Mouse (Mus musculus) right cerebral cortex, postnatal 25 days (tissue): ENCODE measurements around the gene Tmprss7.
A peak's percentile ranks its signal among the peaks of the same experiment; 100 is the strongest.

Experiments used
- DNase-seq: peaks from one replicate; pipeline ENCODE4 v3.0.0; 2022

Gene Tmprss7

DNA sequence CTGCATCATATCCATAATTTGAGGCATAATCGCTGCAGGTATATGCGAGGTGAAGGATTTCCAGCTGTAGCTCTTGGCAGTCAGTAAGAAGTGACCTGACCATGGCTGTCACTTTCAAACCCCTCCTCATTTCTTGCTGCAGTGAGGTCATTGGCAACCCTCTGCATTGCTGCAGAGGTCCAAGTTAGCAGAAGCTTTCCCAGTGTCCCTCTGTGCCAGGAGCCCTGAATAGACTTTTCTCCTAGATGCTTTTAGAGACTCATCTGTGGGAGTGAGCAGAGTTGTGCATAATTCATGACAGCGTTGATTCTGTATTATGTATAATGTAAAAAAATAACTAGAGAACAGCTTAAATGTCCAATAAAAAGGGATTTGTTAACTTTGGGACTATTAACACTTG, 8.2 kb downstream of the Tmprss7 start:
- DNase-seq, result peak; percentile 20

DNA sequence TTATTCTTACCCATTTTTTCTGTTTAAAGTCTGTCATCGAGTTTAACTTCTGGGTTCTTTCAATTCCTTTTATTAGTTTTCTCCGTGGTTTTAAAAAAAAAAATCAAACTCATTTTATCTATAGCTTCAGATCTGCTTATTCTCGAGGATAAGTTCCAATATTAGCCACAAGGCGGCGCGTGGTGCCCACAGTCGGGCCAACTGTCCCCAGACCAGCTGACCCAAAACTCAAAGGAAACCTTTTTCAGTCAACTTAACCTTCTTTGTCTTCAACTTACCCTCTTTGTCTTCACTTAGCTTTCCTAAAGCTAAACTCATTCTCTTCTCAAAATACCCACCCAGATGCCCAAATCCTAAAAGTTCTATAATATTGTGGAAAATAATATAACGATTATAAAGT, 8.6 kb downstream of the Tmprss7 start:
- no peak for DNase-seq

DNA sequence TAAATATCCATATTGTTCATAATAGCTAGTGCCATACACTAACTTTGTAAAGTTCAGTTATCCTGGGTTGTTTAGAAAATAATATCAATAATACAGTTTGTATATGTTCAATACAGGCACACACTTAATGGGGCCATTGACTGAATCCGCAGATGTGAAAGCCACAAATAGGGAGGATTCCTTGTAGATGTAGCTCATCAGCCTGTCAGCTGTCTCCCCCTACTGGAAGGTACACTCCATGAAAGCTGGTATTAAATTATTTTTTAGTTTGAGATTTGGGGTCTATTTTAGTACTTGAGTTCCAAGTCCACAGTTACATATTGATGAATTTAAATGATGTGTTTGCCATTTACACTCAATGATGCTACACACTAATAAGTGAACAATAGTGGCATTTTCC, 17.0 kb downstream of the Tmprss7 start:
- no peak for DNase-seq

DNA sequence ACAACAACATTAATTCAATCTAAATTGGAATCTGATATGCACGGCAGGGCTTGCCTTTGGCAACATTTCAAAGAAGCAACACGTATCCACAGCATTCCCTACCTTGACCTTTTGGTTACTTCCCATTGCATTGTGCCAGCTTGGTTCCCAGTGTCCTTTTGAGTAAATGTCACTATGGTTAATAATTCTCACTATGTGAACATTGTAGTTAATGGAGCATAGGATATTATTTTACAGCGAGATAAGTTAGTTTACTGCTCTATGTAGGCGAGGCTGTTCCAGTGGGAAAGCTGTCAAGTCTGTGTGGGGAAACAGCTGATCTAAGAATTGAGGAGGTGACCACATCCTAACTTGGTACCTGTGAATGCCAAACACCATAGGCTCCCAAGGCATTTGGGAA, 23.5 kb downstream of the Tmprss7 start:
- no peak for DNase-seq

DNA sequence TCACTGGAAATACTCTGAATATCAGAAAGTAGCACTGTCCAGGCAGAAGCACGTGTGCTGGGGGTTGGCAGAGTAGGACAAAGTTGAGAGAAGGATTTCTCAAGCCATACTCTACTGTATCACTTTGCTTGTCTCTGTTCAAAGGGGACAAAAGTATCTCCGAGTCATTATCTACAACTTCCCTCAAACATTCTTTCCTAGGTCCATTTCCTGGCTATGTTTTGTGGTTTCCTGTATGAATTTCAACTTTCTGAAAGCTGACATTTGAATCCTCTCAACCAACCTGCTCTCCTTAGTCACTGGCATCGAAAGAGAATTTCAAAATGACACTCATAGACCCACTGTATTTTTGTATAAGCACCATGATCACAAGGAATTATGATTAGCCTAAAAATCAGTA, 25.3 kb downstream of the Tmprss7 start:
- no peak for DNase-seq

DNA sequence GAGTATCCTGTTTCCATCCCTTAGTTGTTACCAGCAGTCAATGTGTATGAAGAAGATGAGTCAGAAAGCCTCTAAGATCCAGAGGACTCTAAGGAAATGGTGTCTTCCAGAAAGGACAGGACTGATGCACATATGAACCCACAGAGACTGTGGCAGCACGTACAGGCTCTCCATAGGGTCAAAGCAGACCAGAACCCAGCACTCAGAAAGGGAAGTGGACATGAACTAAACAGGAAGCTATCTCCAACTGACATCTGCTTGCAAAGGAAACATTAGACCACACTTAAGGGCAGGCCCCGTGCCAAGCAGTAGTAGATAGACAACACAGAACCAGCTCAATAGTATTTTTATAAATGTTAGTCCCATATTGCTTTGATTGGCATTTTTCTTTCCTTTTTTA, 27.3 kb downstream of the Tmprss7 start:
- DNase-seq, result no peak

DNA sequence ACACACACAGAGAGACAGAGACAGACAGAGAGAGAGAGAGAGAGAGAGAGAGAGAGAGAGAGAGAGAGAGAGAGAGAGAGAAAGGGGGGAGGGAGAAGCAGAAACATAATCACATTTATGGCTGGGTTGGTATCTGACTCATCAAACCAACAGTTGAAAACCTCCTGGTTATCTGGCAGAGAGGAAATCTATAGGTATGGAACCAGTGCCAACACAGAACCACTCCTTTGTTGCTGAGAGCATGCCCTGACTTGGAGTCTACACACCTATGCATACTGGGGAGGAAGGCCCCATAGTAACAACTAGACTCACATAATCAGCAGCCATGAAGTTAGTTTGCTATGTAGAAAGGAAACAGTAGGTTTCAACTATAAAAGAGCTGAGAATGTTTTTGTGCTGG, 31.1 kb downstream of the Tmprss7 start:
- DNase-seq, result no peak

DNA sequence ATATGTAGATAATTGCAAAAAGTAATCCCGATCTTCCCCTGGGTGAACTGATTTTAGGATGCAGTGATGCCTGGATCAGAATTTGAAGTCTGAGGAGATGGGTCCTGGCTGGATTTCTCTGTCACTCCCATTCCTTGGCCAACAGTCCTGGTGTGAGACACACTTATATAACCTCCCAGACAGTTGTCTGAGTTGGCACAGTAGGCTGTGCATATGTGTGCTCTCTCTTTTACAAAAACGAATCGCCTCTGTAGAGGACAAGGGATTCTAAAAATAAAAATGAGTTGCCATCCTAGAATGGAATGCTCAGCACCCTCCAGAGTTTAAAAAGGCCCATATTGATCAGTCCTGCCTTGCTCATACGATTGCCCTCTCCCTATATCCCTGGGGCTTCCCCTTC, 33.9 kb downstream of the Tmprss7 start:
- DNase-seq, result peak; percentile 50

DNA sequence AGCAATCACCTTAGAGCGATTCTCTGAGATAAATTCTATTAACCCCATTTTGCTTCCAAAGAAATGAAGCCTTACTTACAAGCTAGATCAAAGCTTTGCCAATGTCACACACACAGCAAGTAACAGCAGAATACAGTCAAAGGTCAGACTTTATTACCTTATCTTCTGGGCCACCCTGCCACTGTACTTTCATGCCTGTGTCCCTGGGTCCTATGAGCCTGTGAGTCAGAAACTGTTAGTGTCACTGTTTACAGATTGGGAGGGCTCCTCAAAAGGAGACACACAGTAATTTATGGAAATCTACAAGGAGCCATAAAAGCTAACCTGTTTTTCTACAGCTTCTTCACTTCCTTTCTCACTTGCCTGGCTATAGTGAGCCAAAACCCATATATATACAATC, 35.2 kb downstream of the Tmprss7 start:
- no peak for DNase-seq

DNA sequence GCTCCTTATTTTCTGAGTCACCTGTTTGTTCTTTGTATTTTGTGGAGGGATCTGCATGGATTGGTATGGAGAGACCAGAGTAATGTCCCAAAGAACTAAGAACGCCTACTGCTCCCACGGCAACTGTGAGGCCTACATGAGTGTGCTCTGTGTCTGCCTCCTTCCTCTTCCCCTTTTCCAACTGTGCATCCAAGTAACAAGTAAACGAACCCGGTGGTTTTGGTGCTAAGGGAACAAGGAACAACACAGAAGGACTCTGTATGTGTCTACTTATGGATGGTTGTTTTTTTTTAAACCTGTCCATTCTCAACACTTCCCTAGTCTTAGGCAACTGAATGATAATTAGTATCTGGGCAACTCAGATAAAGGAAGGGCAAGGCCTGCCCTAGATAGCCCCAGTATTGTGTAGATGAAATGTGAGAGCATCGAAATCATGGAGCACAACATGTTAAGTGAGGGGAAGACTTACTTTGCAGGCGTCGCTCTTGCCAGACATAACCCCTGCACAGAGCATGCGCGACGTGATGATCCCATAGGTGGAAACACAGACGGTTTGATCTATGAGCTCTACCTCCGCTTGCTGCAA, 35.8 kb downstream of the Tmprss7 start:
- no peak for DNase-seq

DNA sequence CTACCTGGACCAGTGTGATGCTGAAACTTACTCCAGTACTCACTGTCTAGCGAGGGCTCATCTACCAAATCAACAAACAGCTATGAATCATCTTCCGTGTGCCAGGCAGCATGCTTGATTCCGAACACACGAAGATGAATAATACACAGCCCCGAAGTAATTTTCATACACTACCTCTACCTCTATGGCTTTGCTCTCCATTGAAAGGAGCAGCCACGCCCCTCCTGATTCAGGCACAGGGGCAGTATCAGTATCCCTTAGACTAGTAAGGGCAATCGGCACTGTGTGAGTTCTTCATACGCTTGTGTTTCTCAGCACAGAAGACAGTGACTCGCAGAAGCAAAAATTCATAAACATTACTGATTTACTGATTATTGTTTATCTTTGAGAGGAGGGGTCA, 39.0 kb downstream of the Tmprss7 start:
- no peak for DNase-seq

DNA sequence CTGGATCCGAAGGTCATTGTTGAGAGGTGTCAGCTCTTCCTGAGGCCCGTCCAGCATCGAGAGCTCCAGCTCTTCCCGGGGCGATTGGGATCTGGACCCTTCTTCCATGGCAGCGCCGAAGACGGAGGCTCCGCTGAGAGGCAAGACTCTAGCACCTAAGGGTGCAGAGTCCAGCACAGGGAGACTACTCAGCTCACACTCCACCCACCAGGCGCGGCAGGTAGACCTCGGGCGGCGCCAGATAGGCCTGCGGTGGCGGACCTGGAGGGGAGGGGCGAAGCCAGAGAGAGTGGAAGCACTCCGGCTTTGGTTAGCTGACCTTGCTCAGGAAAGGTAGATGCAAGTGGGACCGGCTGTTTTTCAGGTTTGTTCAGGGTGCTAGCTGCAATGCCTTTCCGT, 39.5 kb downstream of the Tmprss7 start, which contains the start of gene BC016579:
Gene BC016579 (minus strand): TSS at position 135 of the 399 bp plus-strand sequence.
- DNase-seq, result no peak

DNA sequence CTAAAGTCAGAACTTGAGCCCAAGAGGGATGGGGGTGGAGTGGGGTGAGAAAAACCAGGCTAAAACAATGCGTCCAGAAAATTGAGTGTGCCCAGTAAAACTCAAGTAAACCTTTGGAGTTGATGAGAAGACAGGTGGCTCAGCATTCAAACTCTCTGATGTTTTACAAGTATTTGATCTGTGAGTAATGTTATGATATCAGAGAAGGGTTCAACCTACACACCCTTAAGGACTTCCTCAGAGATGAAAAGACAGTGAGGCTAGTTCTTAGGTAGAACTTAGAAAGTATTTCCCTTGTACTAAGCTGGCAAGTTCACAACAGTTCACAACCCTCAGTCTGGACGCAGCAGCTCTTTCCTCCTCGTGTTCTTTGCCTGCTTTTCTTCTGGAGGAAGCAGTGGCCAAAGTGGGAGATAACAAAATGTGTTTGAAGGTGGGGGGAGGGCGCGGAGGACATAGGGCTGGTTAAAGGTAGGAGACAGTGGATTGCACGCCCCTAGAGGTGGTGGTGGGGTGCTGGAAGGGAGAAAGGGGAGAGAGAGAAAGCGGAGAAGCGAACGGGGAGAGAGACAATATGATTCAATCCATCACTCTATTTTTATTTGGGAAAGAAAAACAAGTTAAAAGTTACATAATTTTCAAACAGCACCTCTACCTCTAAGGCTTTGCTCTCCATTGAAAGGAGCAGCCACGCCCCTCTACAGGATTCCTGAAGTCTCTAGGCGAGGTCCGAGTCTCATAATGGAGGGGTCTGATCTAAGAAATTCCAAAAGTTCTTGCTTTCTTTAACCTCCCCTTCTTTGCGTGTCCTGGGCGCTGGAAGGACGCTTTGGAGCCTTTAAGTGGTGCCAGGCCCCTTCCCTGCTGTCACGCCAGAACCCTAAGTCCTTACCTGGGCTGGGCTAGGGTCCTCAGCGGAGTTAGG, 40.2 kb downstream of the Tmprss7 start:
- DNase-seq, result no peak

DNA sequence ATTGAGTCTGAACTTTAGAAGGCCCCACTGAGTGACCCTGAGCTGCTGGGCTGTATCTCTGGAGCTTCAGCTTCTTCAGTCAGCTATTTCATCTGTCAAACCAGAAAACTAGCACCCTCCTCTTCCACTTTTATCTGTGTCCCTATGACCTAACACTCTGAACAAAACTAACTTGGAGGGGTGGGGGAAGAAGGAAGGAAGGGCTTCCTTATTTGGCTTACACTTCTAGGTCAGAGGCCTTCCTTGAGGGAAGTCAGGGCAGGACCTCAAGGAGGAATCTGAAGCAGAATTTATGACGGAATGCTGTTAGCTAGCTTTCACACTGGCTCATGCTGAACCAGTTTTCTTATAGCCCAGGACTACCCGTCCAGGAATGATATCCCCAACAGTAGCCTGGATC, 42.0 kb downstream of the Tmprss7 start:
- no peak for DNase-seq

DNA sequence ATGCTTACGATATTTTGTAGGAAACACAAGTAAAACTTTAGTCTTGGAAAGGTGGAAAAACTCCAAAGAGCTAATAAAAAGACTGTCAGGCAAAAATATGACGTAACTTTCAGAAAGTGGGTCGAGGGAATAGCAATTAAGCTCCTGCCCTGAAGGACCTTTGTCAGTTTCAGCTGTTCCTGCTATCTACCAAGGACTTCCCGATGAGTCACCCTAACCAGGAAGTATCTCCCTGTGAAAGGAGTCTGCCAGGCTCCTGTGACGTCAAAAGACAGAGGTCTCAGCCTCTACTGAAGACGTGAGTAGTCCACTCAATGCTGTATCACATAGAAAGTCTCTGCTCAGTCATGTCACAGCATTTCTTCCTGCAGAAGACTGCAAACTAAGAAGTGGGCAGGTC, 49.1 kb downstream of the Tmprss7 start:
- DNase-seq, result no peak

DNA sequence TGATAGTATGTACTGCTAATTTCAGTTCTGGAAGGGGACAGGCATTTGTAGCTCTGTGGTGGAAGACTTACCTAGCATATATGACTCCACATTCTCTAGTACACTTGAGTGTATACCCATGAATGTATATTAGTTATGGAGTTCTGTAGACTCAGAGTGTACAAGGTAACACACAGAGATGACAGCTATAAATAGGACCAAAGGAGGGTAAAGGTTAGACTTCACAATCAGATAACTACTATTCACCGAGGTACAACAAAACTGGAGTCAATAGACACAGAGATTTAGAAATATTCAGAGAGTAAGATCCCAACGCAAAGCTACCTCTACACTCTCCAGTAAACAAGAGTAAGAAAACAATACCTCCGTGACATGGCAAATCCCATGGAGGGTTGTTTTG, 49.5 kb downstream of the Tmprss7 start:
- DNase-seq, result no peak

DNA sequence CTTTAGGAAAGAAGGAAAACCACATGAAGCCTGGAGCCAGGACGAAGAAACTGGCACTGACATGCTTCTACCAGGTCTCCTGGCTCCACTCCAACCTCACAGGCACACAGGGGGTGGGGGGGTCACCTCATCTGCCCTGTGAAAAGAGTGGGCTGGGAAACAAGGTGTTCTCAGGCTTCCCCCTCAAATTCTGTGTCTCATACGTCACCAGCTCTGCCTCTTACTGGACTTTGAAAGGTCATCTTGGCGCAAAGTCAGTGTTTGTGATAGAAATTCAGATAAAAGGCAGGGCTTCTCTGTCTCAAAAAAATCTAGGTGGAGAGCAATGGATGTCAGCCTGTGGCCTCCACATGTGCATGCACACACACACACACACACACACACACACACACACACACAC, 52.2 kb downstream of the Tmprss7 start:
- DNase-seq, result no peak

DNA sequence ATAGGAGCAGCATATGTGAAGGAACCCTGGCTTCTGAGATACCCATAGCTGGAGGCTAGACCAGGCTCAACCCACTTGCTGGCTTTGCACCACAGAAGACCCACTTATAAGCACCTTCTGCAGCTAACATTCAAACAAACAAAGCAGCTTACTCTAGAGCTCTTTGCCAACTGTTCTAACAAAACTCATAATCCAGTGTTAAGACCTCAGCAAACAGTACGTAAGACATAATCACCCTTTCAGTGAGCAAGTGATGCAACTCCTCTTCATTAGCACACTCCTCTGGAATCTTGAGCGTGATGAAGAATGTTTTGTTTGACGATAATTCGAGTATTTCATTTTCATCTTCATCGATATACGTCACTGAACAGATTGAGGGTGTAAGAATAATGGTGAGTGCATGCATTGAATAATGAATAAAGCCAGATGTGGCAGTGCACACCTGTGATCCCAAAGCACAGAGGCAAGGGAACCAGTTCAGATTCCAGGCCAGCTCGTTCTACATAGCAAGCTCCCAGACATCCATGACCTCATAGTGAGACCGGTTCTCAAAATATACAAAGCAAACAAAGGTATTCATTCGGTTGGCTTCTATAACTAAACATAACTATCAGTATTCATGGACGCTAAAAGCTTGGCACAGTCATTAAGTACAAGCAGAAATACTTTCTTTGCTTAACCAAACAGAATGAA, 53.2 kb downstream of the Tmprss7 start:
- no peak for DNase-seq

DNA sequence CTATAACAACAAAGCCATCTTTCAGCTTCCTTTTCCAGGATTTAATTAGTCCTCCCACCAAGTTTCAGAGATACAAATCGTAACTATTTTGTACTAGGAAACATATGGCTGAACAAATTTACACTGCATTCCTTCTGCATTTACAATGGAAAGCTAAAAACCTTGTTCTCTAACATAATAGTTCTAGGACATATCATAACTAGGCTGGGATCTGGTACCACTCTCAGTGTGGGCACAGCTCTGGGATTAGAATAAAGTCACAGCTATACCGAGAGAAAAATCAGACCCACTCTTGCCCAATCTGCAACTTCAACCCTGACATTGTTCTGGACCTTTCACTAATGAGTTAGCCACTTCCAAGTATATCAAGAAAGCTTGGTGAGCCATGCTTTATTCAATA, 57.6 kb downstream of the Tmprss7 start:
- DNase-seq, result no peak

DNA sequence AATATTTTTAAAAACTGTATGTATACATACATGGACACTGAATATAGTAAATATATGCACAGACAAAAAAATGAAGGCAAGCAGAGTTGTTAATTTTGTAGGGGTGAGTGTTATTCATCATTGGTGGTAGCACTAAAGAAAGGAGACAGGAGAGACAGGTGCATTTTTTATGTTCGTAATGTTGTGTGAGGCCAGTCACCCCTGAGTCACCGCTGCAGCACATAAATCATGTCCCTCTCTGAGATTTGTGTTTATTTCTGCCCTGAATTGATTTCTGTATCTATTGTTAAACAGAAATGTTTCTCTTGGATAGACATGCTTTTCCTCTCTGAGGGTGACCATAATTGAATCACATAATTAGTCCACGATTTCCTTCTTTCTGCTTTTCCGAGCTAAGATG, 61.0 kb downstream of the Tmprss7 start:
- DNase-seq, result no peak

DNA sequence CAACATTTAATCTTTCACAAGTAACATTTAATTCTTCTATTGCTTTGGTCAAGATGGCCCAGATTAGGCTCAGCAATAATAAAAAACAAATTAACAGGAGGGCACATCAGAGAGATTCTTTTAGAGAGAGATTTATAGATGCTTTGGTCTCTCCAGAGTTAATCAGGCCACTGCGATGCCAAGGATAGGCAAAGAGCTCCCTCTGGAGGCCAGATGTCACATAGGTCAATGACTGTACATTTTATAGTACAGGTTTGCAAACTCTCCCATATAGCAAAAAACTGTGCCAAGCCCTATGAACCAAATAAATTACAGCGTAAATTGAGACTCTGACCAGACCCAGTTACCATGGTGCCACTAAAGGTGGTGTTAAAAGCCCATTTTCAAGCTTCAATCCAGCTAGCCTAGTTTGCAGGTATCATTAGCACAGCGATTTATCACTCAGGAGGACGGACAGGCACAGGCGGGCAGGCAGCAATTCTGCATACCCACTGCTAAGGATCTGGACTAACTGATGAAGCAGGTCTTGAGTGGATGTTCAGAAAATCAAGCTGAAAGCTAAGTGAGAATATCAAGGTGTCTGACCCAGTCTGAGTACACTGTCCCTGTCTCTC, 63.0 kb downstream of the Tmprss7 start:
- peak; percentile 49 for DNase-seq

DNA sequence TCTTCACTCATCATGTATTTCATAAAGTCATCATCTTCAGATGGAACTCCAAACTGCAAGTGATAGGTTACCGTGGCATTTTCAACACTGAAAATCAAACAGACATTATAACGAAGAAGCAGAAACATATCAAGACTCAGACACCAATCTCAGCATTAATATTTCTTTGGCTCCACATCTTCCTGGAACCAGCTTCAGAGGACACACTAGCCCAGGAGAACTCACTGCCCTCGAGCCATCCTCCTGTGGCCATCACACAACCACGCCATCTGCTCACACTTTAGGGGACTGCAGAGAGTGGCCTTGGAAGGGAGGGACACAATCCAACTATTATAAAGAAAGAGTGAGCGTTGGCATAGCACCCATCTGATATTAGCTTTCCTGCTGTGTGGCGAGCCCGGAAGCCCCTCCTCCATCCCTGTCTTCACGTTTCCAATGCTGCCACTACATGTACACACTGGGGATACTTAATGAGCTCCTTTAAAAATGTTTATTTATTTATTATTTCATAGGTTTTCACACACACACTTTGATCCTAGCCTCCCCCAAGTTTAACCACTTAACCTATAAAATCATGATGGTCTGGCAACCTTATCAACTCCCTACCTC, 63.9 kb downstream of the Tmprss7 start:
- DNase-seq, result no peak

DNA sequence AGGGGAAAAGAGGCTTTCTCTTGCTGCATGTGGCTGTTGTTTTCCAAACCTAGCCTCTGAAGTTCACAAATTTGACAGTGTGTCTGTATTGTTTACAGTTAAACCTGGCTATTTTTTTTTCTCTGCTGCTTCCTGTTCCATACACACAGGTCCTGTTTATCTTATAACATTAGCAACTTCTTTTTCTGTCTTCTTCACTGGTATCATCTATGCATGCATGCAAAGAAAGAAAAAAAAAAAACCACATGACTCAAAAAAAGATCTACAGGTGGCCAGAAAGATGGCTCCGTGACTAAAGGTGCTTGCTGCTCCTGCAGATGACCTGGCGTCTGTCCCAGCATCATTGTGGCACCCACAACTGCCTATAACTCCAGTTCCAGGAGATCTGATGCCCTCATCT, 68.1 kb downstream of the Tmprss7 start:
- no peak for DNase-seq
